Mouse (Mus musculus): Measurements from ENCODE around the gene Pde8b. TPM values are rescaled to one million over a fixed set of nuclear protein-coding genes. Genes with fewer than 3 reads are reported as not detected.

Gene Pde8b
- polyA plus RNA-seq, 1 experiment from 2014 or later: 3.1 TPM

GRCm38 (mm10) chr13:95185891-95186740, 64.0 kb downstream of the Pde8b start:
- Histone ChIP-seq H3K4me2 (replicated peaks; ENCODE audit: low read depth, low read length) (no peak overlapping the region), H3K4me1 (replicated peaks; ENCODE audit: control insufficient read depth, insufficient read depth, low read length) (no peaks in the 10 kb centered on the region; the same call in 1 of the 2 replicates), H3K9me3 (ENCODE audit: control insufficient read depth, low read length) (no peaks in the 10 kb centered on the region), H3K36me3 (ENCODE audit: control insufficient read depth, insufficient read depth, low read length) (no peaks in the 10 kb centered on the region), H3K9ac (ENCODE audit: low read depth, low read length) (no peak overlapping the region), H3K27ac (ENCODE audit: low read depth, low read length) (no peak overlapping the region), H3K27me3 (ENCODE audit: control insufficient read depth, insufficient read depth, low read length) (no peaks in the 10 kb centered on the region), H3K4me3 (ENCODE audit: low read depth, low read length) (no peak overlapping the region)
- ATAC-seq (ENCODE audit: low FRiP score): no peak
- DNase-seq (ENCODE audit: low spot score): no peak
- WGBS: 53% methylated on average over 10 of the region's 10 CpGs

DNA sequence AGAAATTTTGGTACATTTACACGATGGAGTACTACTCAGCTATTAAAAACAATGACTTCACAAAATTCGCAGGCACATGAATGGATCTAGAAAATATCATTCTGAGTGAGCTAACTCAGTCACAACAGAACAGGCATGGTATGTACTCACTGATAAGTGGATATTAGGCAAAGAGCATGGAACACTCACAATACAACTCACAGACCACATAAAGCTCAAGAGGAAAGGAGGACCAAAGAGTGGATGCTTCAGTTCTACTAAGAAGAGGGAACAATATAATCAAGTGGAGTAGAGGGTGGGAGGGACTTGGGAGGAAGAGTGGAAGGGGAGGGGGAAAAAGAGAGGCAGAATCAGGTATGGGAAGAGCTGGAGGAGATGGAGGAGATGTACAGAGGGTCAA, 66.5 kb downstream of the Pde8b start:
- no peaks in the 10 kb centered on the region for H3K27me3 ChIP-seq (ENCODE audit: control insufficient read depth, insufficient read depth, low read length)
- no peaks in the 10 kb centered on the region for H3K36me3 ChIP-seq (ENCODE audit: control insufficient read depth, insufficient read depth, low read length)
- H3K9ac ChIP-seq (ENCODE audit: low read depth, low read length): no peak overlapping the region
- H3K9me3 ChIP-seq (ENCODE audit: control insufficient read depth, low read length): no peaks in the 10 kb centered on the region
- H3K27ac ChIP-seq (ENCODE audit: low read depth, low read length): no peak overlapping the region
- no peak for DNase-seq (ENCODE audit: low spot score)
- no peak overlapping the region for H3K4me2 ChIP-seq (replicated peaks; ENCODE audit: low read depth, low read length)
- no peak overlapping the region for H3K4me3 ChIP-seq (ENCODE audit: low read depth, low read length)
- 87% methylated on average over 2 of the region's 2 CpGs for WGBS
- ATAC-seq (ENCODE audit: low FRiP score): no peak
- H3K4me1 ChIP-seq (replicated peaks; ENCODE audit: control insufficient read depth, insufficient read depth, low read length): no peaks in the 10 kb centered on the region; the same call in 1 of the 2 replicates

DNA sequence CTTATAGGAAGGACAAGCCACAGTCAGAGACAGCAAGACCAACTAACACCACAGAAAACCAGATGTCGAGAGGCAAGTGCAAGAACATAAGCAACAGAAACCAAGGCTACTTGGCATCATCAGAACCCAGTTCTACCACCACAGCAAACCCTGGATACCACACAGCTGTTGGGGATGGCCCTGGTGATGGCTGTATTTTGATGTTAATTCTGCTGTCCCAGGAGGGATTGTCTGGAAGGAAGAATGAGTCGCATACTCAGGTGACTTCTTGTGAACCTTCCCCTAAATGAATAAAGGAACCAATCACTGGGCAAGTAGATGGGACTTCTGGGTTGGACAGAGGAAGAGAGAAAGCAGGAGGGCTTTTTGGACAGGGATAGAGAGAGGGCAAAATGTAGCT, 69.9 kb downstream of the Pde8b start:
- Histone ChIP-seq H3K27ac (ENCODE audit: low read depth, low read length) (no peak overlapping the region), H3K4me1 (replicated peaks; ENCODE audit: control insufficient read depth, insufficient read depth, low read length) (no peaks in the 10 kb centered on the region), H3K9me3 (ENCODE audit: control insufficient read depth, low read length) (no peaks in the 10 kb centered on the region), H3K4me2 (replicated peaks; ENCODE audit: low read depth, low read length) (no peak overlapping the region), H3K9ac (ENCODE audit: low read depth, low read length) (no peak overlapping the region), H3K27me3 (ENCODE audit: control insufficient read depth, insufficient read depth, low read length) (no peaks in the 10 kb centered on the region), H3K4me3 (ENCODE audit: low read depth, low read length) (no peak overlapping the region), H3K36me3 (ENCODE audit: control insufficient read depth, insufficient read depth, low read length) (no peaks in the 10 kb centered on the region)
- DNase-seq (ENCODE audit: low spot score): no peak
- ATAC-seq (ENCODE audit: low FRiP score): no peak
- WGBS: 94% methylated on average over 2 of the region's 2 CpGs

DNA sequence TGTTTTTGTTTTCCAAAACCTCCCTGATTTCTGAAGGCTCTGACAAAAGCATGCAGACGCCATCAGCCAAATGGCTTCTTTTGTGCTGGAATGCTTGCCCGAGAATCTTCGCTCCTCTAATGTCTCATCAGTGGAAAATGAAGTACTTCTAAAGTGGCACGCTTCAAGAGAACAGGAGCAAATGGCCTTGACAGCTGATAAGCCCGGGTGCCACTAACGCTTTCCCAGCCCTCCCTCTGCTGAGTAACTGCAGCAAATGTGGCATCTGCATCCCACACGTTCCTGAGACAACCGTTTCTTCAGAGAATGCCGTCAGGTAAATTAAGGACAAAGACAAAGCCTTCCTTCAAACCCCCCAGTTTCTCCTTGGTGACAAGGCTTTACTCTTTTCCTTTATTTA, 72.8 kb downstream of the Pde8b start:
- H3K27ac ChIP-seq (ENCODE audit: low read depth, low read length): no peak overlapping the region
- ATAC-seq (ENCODE audit: low FRiP score) (no peak), DNase-seq (ENCODE audit: low spot score) (no peak)
- no peaks in the 10 kb centered on the region for H3K27me3 ChIP-seq (ENCODE audit: control insufficient read depth, insufficient read depth, low read length)
- no peak overlapping the region for H3K4me2 ChIP-seq (replicated peaks; ENCODE audit: low read depth, low read length)
- no peak overlapping the region for H3K9ac ChIP-seq (ENCODE audit: low read depth, low read length)
- H3K9me3 ChIP-seq (ENCODE audit: control insufficient read depth, low read length): no peaks in the 10 kb centered on the region
- H3K4me1 ChIP-seq (replicated peaks; ENCODE audit: control insufficient read depth, insufficient read depth, low read length): no peaks in the 10 kb centered on the region
- WGBS: 64% methylated on average over 9 of the region's 9 CpGs
- H3K4me3 ChIP-seq (ENCODE audit: low read depth, low read length): no peak overlapping the region
- no peaks in the 10 kb centered on the region for H3K36me3 ChIP-seq (ENCODE audit: control insufficient read depth, insufficient read depth, low read length)

- DNase-seq (ENCODE audit: low spot score) (no peak), ATAC-seq (ENCODE audit: low FRiP score) (no peak)
- WGBS: 86% methylated on average over 5 of the region's 5 CpGs
- no peak overlapping the region for H3K4me2 ChIP-seq (replicated peaks; ENCODE audit: low read depth, low read length)
- H3K9me3 ChIP-seq (ENCODE audit: control insufficient read depth, low read length): no peaks in the 10 kb centered on the region
- H3K9ac ChIP-seq (ENCODE audit: low read depth, low read length): no peak overlapping the region
- H3K4me3 ChIP-seq (ENCODE audit: low read depth, low read length): no peak overlapping the region
- H3K4me1 ChIP-seq (replicated peaks; ENCODE audit: control insufficient read depth, insufficient read depth, low read length): no peaks in the 10 kb centered on the region
- H3K27ac ChIP-seq (ENCODE audit: low read depth, low read length): no peak overlapping the region
- H3K36me3 ChIP-seq (ENCODE audit: control insufficient read depth, insufficient read depth, low read length): no peaks in the 10 kb centered on the region
- H3K27me3 ChIP-seq (ENCODE audit: control insufficient read depth, insufficient read depth, low read length): no peaks in the 10 kb centered on the region
These were observed 73.7 kb downstream of the Pde8b start for GRCm38 (mm10) chr13:95176399-95176798.

DNA sequence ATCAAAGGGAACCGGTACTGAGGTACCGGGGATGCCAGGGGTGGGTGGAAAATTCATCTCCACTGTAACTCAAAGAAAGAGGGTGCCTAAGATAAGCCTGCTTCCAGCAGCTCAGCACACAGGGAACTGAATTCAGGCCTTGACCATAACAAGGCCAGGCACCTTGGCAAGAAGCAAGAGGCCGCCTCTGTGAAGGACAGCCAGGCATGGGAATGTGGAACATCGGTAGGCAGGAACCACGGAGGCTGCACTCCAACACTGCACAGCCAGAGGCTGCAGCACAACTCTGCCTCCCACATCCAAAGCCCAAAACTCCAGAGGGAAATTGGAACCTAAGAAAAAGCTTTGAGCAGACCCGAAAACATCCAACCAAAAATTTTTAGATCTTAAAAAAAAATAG, 75.9 kb downstream of the Pde8b start:
- ATAC-seq (ENCODE audit: low FRiP score): no peak
- DNase-seq (ENCODE audit: low spot score): no peak
- no peak overlapping the region for H3K4me3 ChIP-seq (ENCODE audit: low read depth, low read length)
- no peak overlapping the region for H3K27ac ChIP-seq (ENCODE audit: low read depth, low read length)
- H3K4me2 ChIP-seq (replicated peaks; ENCODE audit: low read depth, low read length): no peak overlapping the region
- H3K9ac ChIP-seq (ENCODE audit: low read depth, low read length): no peak overlapping the region
- H3K27me3 ChIP-seq (ENCODE audit: control insufficient read depth, insufficient read depth, low read length): no peaks in the 10 kb centered on the region
- no peaks in the 10 kb centered on the region for H3K36me3 ChIP-seq (ENCODE audit: control insufficient read depth, insufficient read depth, low read length)
- H3K9me3 ChIP-seq (ENCODE audit: control insufficient read depth, low read length): no peaks in the 10 kb centered on the region
- 84% methylated on average over 6 of the region's 6 CpGs for WGBS
- no peaks in the 10 kb centered on the region for H3K4me1 ChIP-seq (replicated peaks; ENCODE audit: control insufficient read depth, insufficient read depth, low read length)

DNA sequence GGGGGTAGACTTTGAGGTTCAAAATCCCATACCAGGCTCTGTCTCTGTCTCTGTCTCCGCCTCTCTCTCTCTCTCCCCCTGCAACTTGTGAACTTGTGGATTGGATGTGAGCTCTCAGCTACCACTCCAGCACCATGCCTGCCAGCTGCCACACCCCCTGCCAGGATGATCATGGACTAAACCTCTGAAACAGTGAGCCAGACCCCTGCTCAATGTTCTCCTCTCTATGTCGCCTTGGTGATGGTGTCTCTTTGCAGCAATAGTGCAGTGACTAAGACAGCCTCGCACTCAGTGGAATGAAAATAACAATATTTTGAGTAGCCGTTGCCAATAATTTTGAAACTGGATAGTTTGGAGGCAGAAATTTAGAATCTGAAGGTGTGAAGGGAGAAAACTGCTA, 77.8 kb downstream of the Pde8b start:
- no peak overlapping the region for H3K27ac ChIP-seq (ENCODE audit: low read depth, low read length)
- H3K27me3 ChIP-seq (ENCODE audit: control insufficient read depth, insufficient read depth, low read length): no peaks in the 10 kb centered on the region
- WGBS: 90% methylated on average over 4 of the region's 4 CpGs
- H3K36me3 ChIP-seq (ENCODE audit: control insufficient read depth, insufficient read depth, low read length): no peaks in the 10 kb centered on the region
- H3K4me3 ChIP-seq (ENCODE audit: low read depth, low read length): no peak overlapping the region
- DNase-seq (ENCODE audit: low spot score) (no peak), ATAC-seq (ENCODE audit: low FRiP score) (no peak)
- H3K9me3 ChIP-seq (ENCODE audit: control insufficient read depth, low read length): no peaks in the 10 kb centered on the region
- H3K9ac ChIP-seq (ENCODE audit: low read depth, low read length): no peak overlapping the region
- no peaks in the 10 kb centered on the region for H3K4me1 ChIP-seq (replicated peaks; ENCODE audit: control insufficient read depth, insufficient read depth, low read length)
- no peak overlapping the region for H3K4me2 ChIP-seq (replicated peaks; ENCODE audit: low read depth, low read length)

DNA sequence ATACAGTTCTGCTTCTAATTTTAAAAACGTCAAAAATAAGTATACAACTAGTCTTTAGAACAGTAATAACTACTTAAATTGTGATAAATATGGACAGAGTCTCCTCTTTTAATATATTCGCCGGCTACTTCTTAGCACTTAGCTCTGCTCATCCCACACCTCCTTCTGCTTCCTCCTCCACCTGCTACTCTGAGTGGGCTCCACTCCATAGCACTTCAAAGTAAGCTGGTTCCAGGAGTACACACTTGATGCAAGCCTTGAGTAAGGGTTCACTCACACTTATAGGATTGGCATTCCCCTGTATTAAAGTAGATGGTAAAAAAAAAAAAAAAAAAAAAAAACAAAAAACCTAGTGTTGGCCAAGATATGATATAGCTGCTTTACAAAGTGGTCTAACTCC, 89.9 kb downstream of the Pde8b start:
- WGBS: 87% methylated on average over 3 of the region's 3 CpGs
- H3K27ac ChIP-seq (ENCODE audit: low read depth, low read length): no peak overlapping the region

DNA sequence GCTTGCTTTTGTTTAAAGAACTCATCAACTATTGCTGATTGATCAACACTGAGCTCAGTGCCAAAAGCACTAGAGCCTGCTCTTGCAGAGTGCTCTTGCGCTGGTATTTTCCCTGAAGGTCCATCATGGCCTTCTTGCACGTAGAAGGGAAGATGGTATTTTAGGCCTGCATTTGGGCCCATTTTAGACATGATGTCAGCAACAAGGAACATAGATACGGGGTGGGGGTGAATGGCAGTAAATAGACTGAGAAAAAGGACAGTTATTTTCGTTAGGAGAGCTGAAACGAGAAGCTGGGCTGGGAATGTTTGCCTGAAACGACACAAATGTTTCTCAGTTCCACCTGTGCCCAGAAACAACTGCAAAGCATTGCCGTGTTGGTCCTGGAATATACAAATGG, 91.2 kb downstream of the Pde8b start:
- Histone ChIP-seq H3K4me1 (replicated peaks; ENCODE audit: control insufficient read depth, insufficient read depth, low read length) (no peaks in the 10 kb centered on the region), H3K4me2 (replicated peaks; ENCODE audit: low read depth, low read length) (no peak overlapping the region), H3K9ac (ENCODE audit: low read depth, low read length) (no peak overlapping the region), H3K36me3 (ENCODE audit: control insufficient read depth, insufficient read depth, low read length) (no peaks in the 10 kb centered on the region), H3K27ac (ENCODE audit: low read depth, low read length) (no peak overlapping the region), H3K27me3 (ENCODE audit: control insufficient read depth, insufficient read depth, low read length) (no peaks in the 10 kb centered on the region), H3K4me3 (ENCODE audit: low read depth, low read length) (no peak overlapping the region), H3K9me3 (ENCODE audit: control insufficient read depth, low read length) (no peaks in the 10 kb centered on the region)
- ATAC-seq (ENCODE audit: low FRiP score) (no peak), DNase-seq (ENCODE audit: low spot score) (no peak)
- WGBS: 88% methylated on average over 7 of the region's 7 CpGs

More for the DNA sequence above, 89.9 kb downstream of the Pde8b start:
- Histone ChIP-seq H3K4me2 (replicated peaks; ENCODE audit: low read depth, low read length) (no peak overlapping the region), H3K4me3 (ENCODE audit: low read depth, low read length) (no peak overlapping the region), H3K27me3 (ENCODE audit: control insufficient read depth, insufficient read depth, low read length) (no peaks in the 10 kb centered on the region), H3K36me3 (ENCODE audit: control insufficient read depth, insufficient read depth, low read length) (no peaks in the 10 kb centered on the region), H3K9ac (ENCODE audit: low read depth, low read length) (no peak overlapping the region), H3K9me3 (ENCODE audit: control insufficient read depth, low read length) (no peaks in the 10 kb centered on the region), H3K4me1 (replicated peaks; ENCODE audit: control insufficient read depth, insufficient read depth, low read length) (no peaks in the 10 kb centered on the region)
- DNase-seq (ENCODE audit: low spot score) (no peak), ATAC-seq (ENCODE audit: low FRiP score) (no peak)
